Mouse (Mus musculus) v-Abl transformed pro-B cells (cell line): Measurements from ENCODE around the gene Deup1.
"Not testable (repeated sequence)": the region's sequence is repeated elsewhere in the genome, so short reads cannot be mapped to it uniquely, and the experiment has no call there.

Experiments
- in situ Hi-C, 2 experiments: fragments of 400-800 bp; cut with MboI; formaldehyde crosslinking; loops; one replicate each; pipeline ENCODE4 v1.15.1; 2025; ENCODE audit not compliant: unreplicated experiment in 2 of 2

Deup1 gene

DNA sequence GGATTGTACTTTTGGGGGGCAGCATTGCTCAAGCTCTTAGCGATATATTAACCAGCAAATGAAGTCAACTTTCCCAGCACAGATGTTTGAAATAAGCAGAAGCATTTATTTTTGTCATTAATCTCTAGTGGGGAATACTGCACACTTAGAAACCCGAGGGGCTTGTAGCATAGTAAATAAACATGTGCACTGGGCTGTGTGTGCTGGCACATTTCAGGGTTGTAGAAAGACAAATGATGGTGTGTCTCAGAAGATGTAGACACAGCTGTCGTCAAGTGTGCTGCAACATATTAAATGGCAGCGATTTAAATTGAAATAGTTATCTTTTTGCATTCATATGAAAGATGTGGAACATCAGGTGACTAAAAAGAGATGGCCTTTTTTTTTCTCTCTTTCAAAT is 31.1 kb downstream of the Deup1 start:
- in situ Hi-C loops: no loop called here

DNA sequence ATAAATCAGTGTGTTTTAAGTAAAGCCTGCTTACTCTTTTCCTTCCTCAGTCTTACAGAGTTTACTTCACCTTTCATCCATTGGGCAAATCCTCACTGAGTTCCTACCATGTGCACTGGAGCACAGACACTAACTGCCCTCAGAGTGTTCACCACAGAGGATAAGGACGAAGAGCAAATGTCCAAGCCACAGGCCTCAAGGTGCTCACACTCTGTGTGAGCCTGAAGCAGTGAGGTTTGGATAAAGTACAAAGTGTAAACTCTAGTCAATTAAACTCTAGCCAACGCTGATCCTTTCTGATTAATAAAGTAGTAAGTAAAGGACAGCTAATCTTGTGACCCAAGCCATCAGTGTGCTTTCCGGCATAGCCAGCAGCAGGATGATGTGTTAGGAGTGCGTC is 33.6 kb downstream of the Deup1 start:
- in situ Hi-C loops: no loop called here

DNA sequence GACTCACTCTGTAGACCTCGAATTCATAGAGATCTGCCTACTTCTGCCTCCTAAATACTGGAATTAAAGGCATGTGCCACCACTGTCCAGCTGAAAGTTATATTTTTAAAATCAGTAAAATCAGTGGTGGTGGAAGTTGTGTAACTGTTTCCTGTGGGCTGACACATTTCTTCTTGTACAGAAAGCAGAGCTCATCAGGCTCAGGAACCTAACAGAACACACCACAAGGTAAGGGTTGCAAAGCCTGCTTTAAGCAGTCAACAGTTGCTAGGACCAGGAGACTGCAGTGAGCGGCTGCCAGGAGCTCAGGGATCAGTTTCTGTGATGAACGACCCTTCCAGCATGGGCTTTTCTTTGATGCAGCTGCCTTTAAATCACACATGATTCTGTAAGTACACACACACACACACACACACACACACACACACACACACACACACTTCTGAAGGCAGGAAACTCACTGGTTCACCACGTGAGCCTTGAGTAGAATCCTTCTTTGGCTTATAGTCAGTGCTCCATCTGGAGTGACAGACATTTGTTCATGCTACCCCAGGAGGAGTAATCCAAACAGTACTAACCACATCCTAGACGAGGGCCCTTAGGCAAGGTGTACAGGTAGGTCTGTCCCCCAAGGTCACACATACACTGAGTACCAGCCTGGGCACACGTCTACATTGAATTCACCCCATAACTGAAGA is 40.4 kb downstream of the Deup1 start:
- in situ Hi-C loops: no loop called here

DNA sequence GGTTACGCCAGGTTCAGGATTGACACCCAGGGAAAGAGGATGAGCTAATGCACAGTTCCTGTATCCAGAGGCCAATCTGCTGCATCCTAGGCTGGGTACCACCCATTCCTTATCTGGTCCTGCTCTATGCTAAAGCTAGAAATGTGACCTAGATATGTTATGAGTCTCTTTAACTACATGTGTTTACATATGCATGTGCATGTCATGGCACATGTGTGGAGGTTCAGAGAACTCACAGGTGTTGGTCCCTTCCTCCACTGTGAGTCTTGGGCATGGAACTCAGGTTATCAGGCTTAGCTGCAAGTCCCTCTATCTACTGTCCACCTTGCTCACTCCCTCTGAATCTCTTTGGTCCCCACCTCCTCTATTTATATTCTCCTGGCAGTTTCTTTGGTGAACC is 41.8 kb downstream of the Deup1 start:
- in situ Hi-C loops: no loop called here

DNA sequence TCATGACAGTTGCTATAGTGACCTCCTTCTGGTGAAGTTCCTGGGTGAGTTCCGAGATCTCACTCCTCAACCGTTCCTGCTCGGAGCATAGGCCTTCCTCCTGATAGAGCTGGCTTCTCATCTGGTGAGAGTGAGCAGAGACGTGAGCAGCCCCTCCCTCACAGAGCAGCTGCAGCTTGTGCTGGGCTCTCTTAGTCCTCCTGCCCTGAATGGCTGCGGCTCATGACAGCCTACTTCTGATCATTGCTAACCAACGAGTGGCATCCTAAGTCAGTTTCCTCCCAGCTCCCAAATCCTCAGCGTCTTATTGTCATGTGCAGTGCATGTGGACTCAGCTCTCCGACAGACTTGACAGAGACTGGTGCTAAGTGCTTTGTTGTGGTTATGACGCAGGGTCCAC is 43.5 kb downstream of the Deup1 start:
- in situ Hi-C loops: no loop called here

DNA sequence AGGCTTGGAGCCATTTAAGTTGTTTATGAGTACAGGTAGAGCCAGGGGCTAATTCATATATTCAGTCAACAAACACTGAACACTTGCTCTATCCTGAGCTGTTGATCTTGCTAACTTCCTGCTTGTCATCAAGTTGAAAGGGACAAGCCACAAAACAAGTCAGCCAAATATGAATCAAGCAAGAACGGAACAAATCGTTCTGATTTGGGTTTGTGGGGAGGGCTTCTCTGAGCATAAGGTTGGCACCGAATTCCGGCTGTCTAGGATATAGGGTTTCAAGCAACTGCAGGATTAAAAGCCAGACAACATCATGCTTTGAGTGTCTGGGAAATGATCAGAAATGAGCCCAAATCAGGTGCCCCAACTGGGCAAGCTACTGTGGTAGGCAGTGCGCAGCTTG is 45.7 kb downstream of the Deup1 start:
- in situ Hi-C loops: no loop called here

DNA sequence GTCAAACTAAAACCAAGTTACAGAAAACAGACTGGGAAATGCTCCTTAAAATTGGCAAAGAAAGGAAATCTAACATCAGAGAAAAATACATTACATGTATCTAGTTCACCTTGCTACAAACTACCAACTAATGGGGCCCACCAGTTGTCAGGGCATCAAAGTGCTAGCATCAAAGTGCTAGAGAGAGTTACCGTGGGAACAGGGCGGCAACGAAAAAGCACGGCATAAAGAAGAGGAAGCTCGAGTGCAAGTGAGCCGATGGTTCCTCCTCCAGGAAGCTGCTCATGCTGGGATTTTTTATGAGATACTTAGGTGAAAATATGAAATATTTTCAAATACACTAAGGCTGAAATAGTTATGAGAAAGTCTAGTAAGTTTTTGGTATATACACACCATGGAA is 47.6 kb downstream of the Deup1 start:
- in situ Hi-C loops: no loop called here

DNA sequence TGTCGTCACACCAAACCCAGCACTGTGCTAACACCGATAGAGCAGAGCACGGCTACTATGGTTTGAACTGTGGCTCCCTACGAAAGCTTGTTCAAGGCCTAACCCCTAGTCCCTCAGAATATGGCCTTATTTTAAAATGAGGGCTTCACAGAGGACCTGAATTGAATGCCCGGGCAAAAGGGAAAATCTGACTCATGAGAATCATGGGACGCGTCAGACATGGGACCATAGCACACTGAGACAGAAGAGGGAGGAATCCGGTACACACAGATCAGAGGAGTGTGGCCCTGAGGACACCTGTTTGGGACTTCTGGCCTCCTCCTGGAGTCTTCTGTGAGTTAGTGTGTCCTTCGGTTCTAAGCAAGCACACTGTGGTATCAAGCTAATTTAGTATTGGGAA is 48.8 kb downstream of the Deup1 start:
- in situ Hi-C loops: no loop called here

DNA sequence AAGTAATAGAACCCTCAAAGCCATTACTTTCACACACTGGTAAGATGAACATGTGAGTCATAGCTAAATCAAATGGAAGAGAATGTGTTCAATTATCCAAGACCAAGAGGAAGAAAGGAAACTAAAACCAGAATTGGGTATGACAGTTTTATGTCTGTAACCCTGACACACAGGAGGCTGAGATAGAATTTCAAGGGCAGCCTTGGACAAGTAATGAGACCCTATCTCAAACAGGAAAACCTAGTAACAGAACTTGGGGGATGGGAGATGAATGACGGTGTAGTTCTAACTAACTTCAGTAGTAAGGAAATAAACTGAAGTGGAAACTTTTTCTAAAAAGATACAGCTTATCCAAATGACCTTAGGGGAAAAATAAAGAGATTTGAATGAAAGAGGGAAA is 49.3 kb downstream of the Deup1 start:
- in situ Hi-C loops: no loop called here

DNA sequence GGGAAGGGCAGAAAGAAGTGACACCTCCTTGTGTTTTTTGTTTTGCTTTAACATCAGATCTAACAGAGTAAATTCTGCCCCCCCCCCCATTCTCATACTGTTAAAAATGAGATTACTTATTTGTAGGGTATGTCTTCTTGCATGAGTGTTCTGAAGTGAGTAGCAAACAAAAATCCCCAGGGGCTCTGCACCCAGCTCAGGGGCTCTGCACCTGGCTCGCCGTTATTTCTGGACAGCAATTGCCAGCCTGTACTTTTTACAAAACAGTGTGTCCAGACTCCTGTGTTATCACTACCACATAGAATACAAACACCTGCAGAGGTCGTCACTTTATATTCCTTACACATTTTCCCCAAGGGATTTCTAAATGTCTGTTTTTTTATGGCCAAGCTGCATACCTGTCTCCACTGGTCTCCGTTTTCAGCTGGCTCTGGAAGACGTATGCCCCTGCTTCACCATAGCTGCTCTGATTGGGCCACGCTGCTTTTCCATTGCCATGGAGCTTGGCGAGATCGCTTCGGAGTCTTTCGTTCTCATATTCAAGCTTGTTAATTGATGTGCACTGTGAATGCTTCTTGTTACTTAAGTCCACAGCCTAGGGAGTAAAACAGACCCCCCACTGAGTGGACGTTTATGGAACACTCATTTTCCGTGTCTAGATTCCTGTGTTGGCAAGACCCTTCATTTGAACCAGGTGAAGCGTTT is 52.8 kb downstream of the Deup1 start:
- in situ Hi-C loops: no loop called here

DNA sequence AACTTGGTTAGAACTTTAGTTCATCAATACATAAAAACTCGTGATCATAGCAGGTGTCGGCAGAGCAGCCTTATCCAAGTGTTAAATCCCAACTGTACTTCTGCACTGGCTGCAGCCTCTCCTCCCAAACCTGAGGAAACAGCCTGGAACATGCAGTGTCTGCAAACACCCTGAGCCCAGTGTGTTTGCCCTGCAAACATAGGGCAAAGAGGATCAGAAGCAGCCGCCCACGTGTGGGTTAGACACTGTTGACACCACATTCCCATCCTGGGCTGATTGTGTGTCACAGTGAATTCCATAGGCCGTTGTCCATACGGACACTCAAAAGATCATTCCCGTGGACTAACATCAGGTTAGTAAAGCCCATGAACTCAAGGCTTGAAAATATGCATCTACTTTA is 65.4 kb downstream of the Deup1 start:
- in situ Hi-C loops: no loop called here

DNA sequence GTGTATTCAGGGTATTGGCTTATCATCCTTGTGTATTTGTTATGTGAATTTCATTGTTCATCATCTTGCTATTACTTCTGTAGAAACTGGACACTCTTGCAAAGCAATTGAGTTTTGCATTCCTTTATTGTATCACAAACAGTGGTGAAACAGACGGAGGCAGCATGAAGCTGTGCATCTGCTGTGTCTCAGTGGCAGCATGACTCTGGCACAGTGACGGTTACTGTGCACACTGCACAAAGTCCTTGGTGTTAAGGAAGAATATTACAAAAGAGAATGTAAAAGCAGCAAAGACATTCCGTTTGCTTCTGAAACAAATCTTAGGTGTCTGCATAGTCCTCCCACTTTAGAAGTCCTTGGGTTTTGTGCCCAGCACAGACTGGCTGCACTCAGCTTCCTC is 67.3 kb downstream of the Deup1 start:
- in situ Hi-C loops: no loop called here

DNA sequence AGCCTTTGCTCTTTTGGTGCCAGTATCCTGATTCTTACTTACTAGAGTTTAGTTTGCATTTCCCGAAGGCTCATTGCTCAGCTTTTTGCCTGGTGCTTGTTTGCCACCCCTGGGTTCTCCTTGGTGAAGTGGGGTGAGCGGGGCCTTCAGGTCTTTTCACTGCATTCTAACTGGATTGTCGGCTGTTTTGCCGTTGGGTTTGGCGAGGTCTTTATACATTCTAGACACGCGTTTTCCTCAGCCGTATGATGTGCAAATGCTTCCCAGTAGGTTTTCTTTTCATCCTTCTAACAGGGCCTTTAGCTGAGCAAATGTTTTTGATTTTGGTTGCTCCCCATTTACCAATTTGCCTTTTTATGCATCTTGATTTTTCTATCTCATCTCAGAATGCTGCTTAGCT is 74.4 kb downstream of the Deup1 start:
- in situ Hi-C loops: no loop called here

DNA sequence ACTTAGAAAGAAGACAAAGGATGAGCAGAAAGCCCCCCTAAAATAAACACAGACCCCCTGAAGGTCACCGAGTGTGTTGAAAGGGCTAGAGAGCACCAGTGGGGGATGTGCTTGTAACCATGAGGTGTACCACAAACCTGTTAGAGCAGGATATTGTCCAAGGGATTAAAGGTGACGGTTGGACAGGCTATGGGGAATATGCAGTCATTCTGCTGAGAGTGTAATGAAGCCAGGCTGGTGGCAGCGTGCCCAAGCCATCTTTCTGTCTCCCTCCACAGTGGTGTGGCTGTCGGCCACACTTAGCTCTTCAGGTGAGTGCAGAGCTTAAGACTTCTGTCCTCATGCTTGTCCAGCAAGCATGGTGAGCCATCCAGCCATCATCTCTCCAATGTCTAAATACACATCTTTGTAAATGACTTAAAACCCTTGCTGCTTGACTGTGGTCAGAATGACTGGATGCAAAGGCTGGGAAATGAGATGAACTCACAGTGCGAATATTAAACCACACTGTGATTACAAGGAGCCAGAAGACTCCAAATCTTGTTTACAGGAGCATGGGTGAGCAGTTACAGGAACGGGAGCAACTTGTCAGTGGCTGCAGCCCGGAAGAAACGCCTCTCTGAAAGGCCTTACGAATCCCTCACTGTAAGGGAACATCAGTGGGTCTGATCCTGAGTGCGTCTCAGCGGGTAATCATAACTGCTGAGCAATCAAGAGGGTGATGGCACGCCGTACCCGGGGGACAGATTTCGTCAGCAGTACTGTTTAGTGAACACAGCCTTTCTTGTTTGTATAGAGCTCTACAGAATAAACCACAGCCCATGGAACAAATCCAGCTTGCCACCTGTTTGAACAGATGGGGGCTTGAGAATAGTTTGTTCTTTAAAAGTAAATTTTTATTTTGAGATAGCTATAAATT is 75.5 kb downstream of the Deup1 start:
- in situ Hi-C loops: no loop called here

DNA sequence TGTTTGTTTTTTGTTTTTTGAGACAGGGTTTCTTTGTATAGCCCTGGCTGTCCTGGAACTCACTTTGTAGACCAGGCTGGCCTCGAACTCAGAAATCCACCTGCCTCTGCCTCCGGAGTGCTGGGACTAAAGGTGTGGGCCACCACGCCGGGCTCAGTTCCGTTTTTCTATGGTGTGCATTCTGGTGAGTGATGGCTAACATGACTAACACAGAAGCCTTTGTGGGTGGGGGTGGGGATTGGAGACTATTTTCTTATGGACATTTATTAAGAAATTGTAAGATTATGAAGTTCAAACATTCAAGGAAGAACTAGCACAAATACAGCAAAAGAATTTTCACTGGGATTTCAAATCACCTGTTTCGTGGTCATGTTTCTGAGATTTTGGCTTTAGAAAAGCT is 76.7 kb downstream of the Deup1 start:
- in situ Hi-C loops: not testable (repeated sequence)

DNA sequence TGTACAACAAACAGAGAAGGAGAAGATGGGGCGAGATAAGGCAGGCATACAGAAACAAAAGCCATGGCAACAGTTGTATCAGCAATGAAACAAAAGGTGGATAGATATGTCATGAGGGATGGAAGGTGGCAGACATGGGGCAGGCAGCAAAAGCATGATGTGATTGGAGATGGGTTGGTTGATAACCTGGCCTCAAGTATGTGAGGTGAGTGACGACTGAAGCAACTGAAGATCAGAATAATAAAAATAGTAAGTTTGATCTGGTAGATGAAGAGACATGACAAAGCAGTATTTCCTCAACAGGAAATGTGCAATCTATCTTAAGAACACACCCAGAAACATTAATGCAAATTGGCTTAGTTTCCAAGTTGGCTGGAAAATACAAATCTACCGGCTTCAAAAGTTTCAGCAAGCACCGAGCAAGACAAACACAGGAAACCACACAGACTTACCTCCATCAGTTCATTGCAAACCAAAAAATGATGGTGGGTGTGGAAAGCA is 77.2 kb downstream of the Deup1 start:
- in situ Hi-C loops: no loop called here

DNA sequence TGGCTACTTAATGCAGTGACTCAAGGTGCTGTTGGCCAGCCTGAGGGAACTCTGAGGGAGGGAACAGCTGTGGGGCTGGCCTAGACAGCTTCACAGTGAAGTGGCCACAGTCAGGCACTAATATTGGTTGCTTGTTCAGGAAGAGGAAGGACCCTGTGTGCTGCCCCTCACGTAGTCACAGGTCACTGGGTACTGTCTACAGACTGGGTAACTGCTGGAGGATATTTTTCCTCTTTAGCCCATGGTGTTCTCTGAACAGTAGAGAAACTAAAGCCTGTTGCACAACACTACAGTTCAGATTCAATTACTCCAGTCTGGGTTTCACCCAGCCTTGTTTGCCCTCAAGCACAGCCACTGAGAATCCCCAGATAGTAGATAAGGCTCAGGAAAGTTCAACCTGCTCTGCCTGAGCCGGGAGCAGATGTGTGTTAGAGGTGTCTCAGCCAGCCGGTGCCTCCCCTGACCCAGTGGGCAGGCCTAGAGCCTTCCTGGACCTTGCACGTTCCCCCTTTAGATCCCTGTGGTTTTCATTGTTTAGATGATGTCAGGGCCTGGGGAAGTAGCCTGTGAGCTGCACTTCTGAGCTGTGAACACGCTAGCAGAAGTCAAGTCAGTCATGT is 85.9 kb downstream of the Deup1 start:
- in situ Hi-C loops: loop anchor here (5.0 to 25.0 kb wide), 4 partner anchors 45 to 1705 kb away; partner anchors contain the start of genes 1700012B09Rik (in 1 of the 2), Cep57 (in 1 of the 2), Fam76b (in 1 of the 2) and Fut4 (in 1 of the 2)

DNA sequence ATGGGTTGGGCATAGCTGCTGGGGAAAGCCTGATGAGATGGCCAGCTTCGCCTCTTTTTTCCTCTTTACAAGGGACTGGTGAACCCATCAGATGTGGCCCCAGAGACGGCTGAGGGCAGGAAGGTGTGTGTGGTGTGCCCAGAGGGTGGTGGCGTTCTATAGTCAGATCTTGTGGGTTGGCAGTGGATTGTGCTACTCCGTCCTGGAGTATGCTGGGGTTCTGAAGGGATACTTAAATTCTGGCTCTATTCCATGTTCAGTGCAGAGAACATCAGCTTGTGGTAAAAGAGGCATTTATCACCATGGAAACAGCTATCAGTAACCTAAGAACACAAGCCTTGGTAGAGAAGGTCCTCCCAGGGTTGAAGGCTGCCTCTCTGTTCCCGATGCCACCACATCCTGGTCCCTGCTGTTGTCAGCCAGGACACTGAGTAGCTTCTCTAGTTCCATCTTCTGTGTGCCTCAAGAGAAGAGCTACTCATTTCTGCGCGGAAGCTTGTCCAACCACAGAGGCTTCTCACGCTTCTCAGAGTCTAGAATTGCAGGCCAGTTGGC is 88.7 kb downstream of the Deup1 start:
- in situ Hi-C loops: loop anchor here (25.0 kb wide), 3 partner anchors 527 to 1702 kb away; partner anchors contain the start of genes 1700012B09Rik (in 1 of the 2), Cep57 (in 1 of the 2), Fam76b (in 1 of the 2) and Fut4 (in 1 of the 2)

DNA sequence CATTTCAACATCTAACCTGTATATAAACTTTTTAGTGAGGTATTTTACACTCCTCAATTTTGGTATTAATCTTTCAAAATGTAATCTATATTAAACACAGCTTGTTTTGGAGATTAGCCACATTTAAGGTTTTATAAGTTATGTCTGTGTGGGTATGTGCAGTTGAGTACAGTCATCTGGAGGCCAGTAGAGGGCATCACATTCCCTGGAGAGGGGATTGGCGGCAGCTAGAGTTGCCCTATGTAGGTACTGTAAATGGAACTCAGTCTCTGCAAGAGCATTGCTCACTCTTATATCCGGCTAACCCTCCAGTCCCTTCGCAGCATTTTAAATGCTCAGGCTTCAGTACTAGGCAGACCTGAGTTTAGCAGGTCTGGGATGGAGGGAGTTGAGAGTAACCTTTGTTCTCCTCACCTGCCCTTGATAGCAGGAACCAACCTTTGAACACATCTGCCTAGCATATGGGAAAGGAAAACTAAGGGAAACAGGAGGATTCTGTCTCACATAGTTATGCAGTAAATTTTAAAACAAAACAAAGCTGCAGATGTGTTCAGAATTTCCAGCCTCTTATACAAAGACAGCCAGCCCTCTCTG is 90.2 kb downstream of the Deup1 start:
- in situ Hi-C loops: loop anchor here (25.0 kb wide), 3 partner anchors 525 to 1700 kb away; partner anchors contain the start of genes 1700012B09Rik (in 1 of the 2), Cep57 (in 1 of the 2), Fam76b (in 1 of the 2) and Fut4 (in 1 of the 2)
